Mouse (Mus musculus): ENCODE measurements around the gene Atp5mpl. TPM values are rescaled to one million over a fixed set of nuclear protein-coding genes. Genes with fewer than 3 reads are reported as not detected.
A peak's percentile ranks its signal among the peaks of the same experiment; 100 is the strongest.

The Atp5mpl gene
- polyA plus RNA-seq, 1 experiment from 2014 or later: 571 TPM

DNA sequence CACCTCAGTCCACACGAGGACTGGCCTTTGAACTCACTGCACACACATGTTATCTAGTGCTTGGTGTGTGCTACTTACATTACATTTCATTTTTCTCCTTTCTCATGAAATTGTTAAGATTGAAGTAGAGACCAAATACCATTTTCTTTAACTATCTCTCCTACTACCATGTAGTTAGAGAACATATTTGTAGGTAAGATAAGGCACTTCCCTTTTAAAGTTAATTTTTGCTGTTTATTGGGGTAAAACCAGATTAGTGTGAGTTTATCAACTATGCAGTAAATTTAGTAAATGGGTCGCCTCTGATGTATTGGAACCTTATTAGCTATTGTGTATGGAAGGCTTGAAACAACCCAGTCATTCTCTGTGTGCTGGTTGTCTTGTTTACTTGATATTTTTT lies 16.4 kb upstream of the Atp5mpl start:
- Histone ChIP-seq H3K9me3 (ENCODE audit: control insufficient read depth, low read length) (no peaks in the 10 kb centered on the region), H3K36me3 (ENCODE audit: control insufficient read depth, insufficient read depth) (no peaks in the 10 kb centered on the region), H3K9ac (replicated peaks; ENCODE audit: low read depth, low read length) (no peak overlapping the region), H3K4me3 (replicated peaks; ENCODE audit: low read length) (no peak overlapping the region), H3K27ac (ENCODE audit: low read length) (no peak overlapping the region), H3K27me3 (replicated peaks; ENCODE audit: control insufficient read depth, insufficient read depth, low read length) (no peaks in the 10 kb centered on the region), H3K4me1 (replicated peaks; ENCODE audit: control insufficient read depth, insufficient read depth, low read length) (no peaks in the 10 kb centered on the region), H3K4me2 (ENCODE audit: low read length) (no peak overlapping the region)
- no peak for ATAC-seq
- 68% methylated on average over 2 of the region's 2 CpGs for WGBS

- Histone ChIP-seq H3K4me2 (ENCODE audit: low read length) (no peak overlapping the region), H3K4me3 (replicated peaks; ENCODE audit: low read length) (no peak overlapping the region), H3K27me3 (replicated peaks; ENCODE audit: control insufficient read depth, insufficient read depth, low read length) (no peaks in the 10 kb centered on the region), H3K9ac (replicated peaks; ENCODE audit: low read depth, low read length) (no peak overlapping the region), H3K27ac (ENCODE audit: low read length) (no peak overlapping the region), H3K9me3 (ENCODE audit: control insufficient read depth, low read length) (no peaks in the 10 kb centered on the region), H3K4me1 (replicated peaks; ENCODE audit: control insufficient read depth, insufficient read depth, low read length) (peaks cover 9% of the 10 kb centered on the region), H3K36me3 (ENCODE audit: control insufficient read depth, insufficient read depth) (no peaks in the 10 kb centered on the region)
- WGBS: 70% methylated on average over 8 of the region's 8 CpGs
- no peak for ATAC-seq
Observed at GRCm38 (mm10) chr12:111981831-111982230, 15.1 kb upstream of the Atp5mpl start.

DNA sequence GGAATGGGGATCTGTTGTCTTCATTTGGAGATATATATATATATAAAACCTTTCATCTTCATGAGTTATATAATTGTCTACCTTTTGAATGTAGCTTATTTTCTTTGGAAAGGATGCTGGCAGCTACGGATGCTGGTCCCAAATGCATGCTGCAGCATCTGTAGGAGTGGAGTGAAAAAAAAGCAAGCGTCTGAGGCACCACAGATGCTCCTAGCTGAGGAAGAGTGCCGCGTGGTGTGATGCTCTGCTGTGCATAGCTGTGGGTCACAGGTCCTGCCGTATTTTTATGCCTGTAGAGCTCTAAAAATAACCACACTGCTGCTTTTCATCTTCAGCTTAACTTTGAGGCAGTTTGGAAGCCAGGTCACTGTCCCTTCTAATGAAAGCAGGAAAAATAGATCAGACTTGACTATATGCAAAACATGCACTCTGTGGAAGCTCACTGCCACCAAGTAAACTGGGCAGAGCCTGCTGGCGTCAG lies 14.2 kb upstream of the Atp5mpl start, which contains the start of gene Rd3l:
Gene Rd3l (minus strand): TSS at position 431 of the 481 bp plus-strand sequence.
- Histone ChIP-seq H3K36me3 (ENCODE audit: control insufficient read depth, insufficient read depth) (no peaks in the 10 kb centered on the region), H3K9ac (replicated peaks; ENCODE audit: low read depth, low read length) (no peak within 1 kb of the TSS), H3K9me3 (ENCODE audit: control insufficient read depth, low read length) (no peaks in the 10 kb centered on the region), H3K27me3 (replicated peaks; ENCODE audit: control insufficient read depth, insufficient read depth, low read length) (no peaks in the 10 kb centered on the region), H3K4me2 (ENCODE audit: low read length) (no peak within 1 kb of the TSS), H3K4me3 (replicated peaks; ENCODE audit: low read length) (no peak within 1 kb of the TSS), H3K4me1 (replicated peaks; ENCODE audit: control insufficient read depth, insufficient read depth, low read length) (peaks cover 13% of the 10 kb centered on the region), H3K27ac (ENCODE audit: low read length) (no peak within 1 kb of the TSS)
- 70% methylated on average over 6 of the region's 6 CpGs for WGBS
- ATAC-seq: no peak

- 78% methylated on average over 6 of the region's 6 CpGs for WGBS
- Histone ChIP-seq H3K4me1 (replicated peaks; ENCODE audit: control insufficient read depth, insufficient read depth, low read length) (peaks cover 13% of the 10 kb centered on the region), H3K4me2 (ENCODE audit: low read length) (no peak overlapping the region), H3K4me3 (replicated peaks; ENCODE audit: low read length) (no peak overlapping the region), H3K27ac (ENCODE audit: low read length) (no peak overlapping the region), H3K9ac (replicated peaks; ENCODE audit: low read depth, low read length) (no peak overlapping the region), H3K27me3 (replicated peaks; ENCODE audit: control insufficient read depth, insufficient read depth, low read length) (no peaks in the 10 kb centered on the region), H3K9me3 (ENCODE audit: control insufficient read depth, low read length) (no peaks in the 10 kb centered on the region), H3K36me3 (ENCODE audit: control insufficient read depth, insufficient read depth) (no peaks in the 10 kb centered on the region)
- no peak for ATAC-seq
Observed at GRCm38 (mm10) chr12:111978274-111978673, 11.5 kb upstream of the Atp5mpl start.

DNA sequence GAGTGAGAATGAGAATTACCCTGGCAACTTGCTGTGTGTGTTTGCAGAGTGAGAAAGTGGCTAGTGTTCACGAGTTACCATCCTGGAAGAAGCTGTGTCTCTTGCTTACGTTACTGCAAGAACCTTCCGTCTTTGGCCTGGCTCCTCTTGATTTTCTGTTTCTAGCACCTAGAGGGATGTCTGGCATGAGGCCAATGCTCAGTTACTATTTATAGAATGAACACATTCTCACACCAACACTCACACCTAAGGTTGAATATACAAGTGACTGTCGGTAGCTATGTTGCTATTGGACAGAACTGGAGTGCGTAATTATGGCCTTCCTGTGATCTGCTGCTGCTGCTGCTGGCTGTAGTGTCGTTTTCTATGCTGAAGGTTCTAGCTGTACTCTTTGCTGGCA lies 10.4 kb upstream of the Atp5mpl start:
- no peak; the same call in 1 of the 2 replicates for ATAC-seq
- H3K4me3 ChIP-seq (replicated peaks; ENCODE audit: low read length): no peak overlapping the region
- H3K27me3 ChIP-seq (replicated peaks; ENCODE audit: control insufficient read depth, insufficient read depth, low read length): no peaks in the 10 kb centered on the region
- H3K27ac ChIP-seq (ENCODE audit: low read length): 0 out of 2 replicates have a peak overlapping the region, but pooled peaks have one; percentile 24
- H3K9me3 ChIP-seq (ENCODE audit: control insufficient read depth, low read length): no peaks in the 10 kb centered on the region
- H3K9ac ChIP-seq (replicated peaks; ENCODE audit: low read depth, low read length): no peak overlapping the region
- 42% methylated on average over 6 of the region's 6 CpGs for WGBS
- no peaks in the 10 kb centered on the region for H3K36me3 ChIP-seq (ENCODE audit: control insufficient read depth, insufficient read depth)
- peaks cover 13% of the 10 kb centered on the region for H3K4me1 ChIP-seq (replicated peaks; ENCODE audit: control insufficient read depth, insufficient read depth, low read length)
- no peak overlapping the region for H3K4me2 ChIP-seq (ENCODE audit: low read length)

DNA sequence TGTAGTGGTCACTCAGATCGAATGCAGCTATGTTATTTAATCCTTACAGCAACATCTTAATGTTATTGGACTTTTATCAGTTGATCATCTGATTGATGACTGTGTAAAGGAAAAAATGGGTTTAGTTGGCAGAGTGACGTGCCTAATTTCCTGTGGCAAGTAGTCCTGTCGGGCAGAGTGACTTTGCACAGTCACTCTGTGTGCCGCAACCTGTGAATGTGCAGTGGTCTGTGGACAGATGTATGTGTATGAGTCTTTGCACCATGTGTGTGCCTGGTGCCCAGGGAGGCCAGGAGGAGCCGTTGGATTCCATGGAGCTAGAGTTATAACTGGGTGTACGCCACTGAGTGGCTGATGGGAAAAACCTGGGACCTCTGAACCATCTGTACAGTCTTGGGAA lies 7.8 kb upstream of the Atp5mpl start:
- Histone ChIP-seq H3K27me3 (replicated peaks; ENCODE audit: control insufficient read depth, insufficient read depth, low read length) (no peaks in the 10 kb centered on the region), H3K9me3 (ENCODE audit: control insufficient read depth, low read length) (no peaks in the 10 kb centered on the region), H3K4me2 (ENCODE audit: low read length) (no peak overlapping the region), H3K27ac (ENCODE audit: low read length) (no peak overlapping the region), H3K9ac (replicated peaks; ENCODE audit: low read depth, low read length) (no peak overlapping the region), H3K36me3 (ENCODE audit: control insufficient read depth, insufficient read depth) (no peaks in the 10 kb centered on the region), H3K4me3 (replicated peaks; ENCODE audit: low read length) (no peak overlapping the region), H3K4me1 (replicated peaks; ENCODE audit: control insufficient read depth, insufficient read depth, low read length) (peaks cover 13% of the 10 kb centered on the region)
- no peak for ATAC-seq
- 85% methylated on average over 6 of the region's 6 CpGs for WGBS

DNA sequence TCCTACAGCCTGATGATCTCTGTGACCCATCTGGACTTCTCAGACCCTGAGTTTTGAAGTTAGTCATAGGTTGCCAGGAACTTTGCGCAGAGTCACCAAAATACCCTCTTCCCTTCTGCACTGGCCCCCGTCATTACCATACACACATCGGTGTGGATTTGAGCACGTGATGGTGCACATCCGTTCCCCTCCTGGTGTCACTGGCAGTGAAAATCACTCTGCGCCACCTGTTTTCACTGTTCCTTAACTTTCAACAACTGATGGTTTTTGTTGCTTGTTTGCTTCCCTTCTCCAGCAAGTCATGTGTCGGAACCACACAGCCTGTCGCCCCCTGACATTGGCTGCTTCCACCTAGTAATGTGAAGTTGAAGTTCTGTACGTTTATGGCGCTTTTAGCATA lies 5.7 kb upstream of the Atp5mpl start:
- Histone ChIP-seq H3K4me3 (replicated peaks; ENCODE audit: low read length) (no peak overlapping the region), H3K9me3 (ENCODE audit: control insufficient read depth, low read length) (no peaks in the 10 kb centered on the region), H3K9ac (replicated peaks; ENCODE audit: low read depth, low read length) (no peak overlapping the region), H3K27ac (ENCODE audit: low read length) (no peak overlapping the region), H3K4me2 (ENCODE audit: low read length) (no peak overlapping the region), H3K4me1 (replicated peaks; ENCODE audit: control insufficient read depth, insufficient read depth, low read length) (peaks cover 10% of the 10 kb centered on the region), H3K36me3 (ENCODE audit: control insufficient read depth, insufficient read depth) (no peaks in the 10 kb centered on the region), H3K27me3 (replicated peaks; ENCODE audit: control insufficient read depth, insufficient read depth, low read length) (no peaks in the 10 kb centered on the region)
- no peak for ATAC-seq
- 89% methylated on average over 10 of the region's 10 CpGs for WGBS

DNA sequence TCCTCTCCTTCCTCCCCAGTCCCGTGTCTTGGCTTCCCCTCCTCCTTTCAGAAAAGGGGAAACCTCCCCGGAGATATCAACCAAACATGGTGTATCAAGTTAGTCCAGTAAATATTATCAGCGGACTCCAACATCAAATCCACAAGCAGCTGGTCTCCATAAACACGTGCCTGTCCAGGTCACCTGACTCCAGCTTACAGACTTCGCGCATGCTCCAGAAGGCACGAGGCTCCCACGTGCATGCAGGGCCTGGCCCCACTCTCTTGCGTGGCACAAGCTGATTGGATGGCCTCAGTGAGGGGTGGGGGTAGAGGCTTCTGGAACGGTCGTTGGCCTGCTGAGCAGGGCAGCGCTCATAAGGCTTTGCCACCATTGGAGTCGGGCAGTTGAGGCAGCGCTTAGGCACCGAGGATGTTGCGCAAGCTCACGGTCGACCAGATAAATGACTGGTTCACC lies 4.5 kb upstream of the Atp5mpl start, which contains the start of gene Tdrd9:
Gene Tdrd9 (plus strand): TSS at position 329 of the 456 bp plus-strand sequence.
- Histone ChIP-seq H3K27ac (ENCODE audit: low read length) (no peak within 1 kb of the TSS), H3K4me1 (replicated peaks; ENCODE audit: control insufficient read depth, insufficient read depth, low read length) (peaks cover under 1% of the 10 kb centered on the region), H3K9ac (replicated peaks; ENCODE audit: low read depth, low read length) (no peak within 1 kb of the TSS), H3K4me3 (replicated peaks; ENCODE audit: low read length) (no peak within 1 kb of the TSS), H3K4me2 (ENCODE audit: low read length) (no peak within 1 kb of the TSS), H3K36me3 (ENCODE audit: control insufficient read depth, insufficient read depth) (no peaks in the 10 kb centered on the region), H3K9me3 (ENCODE audit: control insufficient read depth, low read length) (no peaks in the 10 kb centered on the region), H3K27me3 (replicated peaks; ENCODE audit: control insufficient read depth, insufficient read depth, low read length) (no peaks in the 10 kb centered on the region)
- 88% methylated on average over 18 of the region's 18 CpGs for WGBS
- no peak for ATAC-seq

- Histone ChIP-seq H3K27me3 (replicated peaks; ENCODE audit: control insufficient read depth, insufficient read depth, low read length) (no peaks in the 10 kb centered on the region), H3K36me3 (ENCODE audit: control insufficient read depth, insufficient read depth) (no peaks in the 10 kb centered on the region), H3K9me3 (ENCODE audit: control insufficient read depth, low read length) (no peaks in the 10 kb centered on the region), H3K27ac (ENCODE audit: low read length) (no peak overlapping the region), H3K4me3 (replicated peaks; ENCODE audit: low read length) (no peak overlapping the region), H3K4me2 (ENCODE audit: low read length) (no peak overlapping the region), H3K9ac (replicated peaks; ENCODE audit: low read depth, low read length) (no peak overlapping the region), H3K4me1 (replicated peaks; ENCODE audit: control insufficient read depth, insufficient read depth, low read length) (peaks cover 12% of the 10 kb centered on the region)
- WGBS: 82% methylated on average over 4 of the region's 4 CpGs
- ATAC-seq: no peak
Observed at GRCm38 (mm10) chr12:111970085-111970484, 3.3 kb upstream of the Atp5mpl start.

- Histone ChIP-seq H3K4me3 (replicated peaks; ENCODE audit: low read length) (no peak overlapping the region), H3K9ac (replicated peaks; ENCODE audit: low read depth, low read length) (no peak overlapping the region), H3K27me3 (replicated peaks; ENCODE audit: control insufficient read depth, insufficient read depth, low read length) (no peaks in the 10 kb centered on the region), H3K4me1 (replicated peaks; ENCODE audit: control insufficient read depth, insufficient read depth, low read length) (peaks cover 12% of the 10 kb centered on the region), H3K27ac (ENCODE audit: low read length) (no peak overlapping the region), H3K9me3 (ENCODE audit: control insufficient read depth, low read length) (no peaks in the 10 kb centered on the region), H3K4me2 (ENCODE audit: low read length) (no peak overlapping the region), H3K36me3 (ENCODE audit: control insufficient read depth, insufficient read depth) (peaks cover 20% of the 10 kb centered on the region)
- 84% methylated on average over 5 of the region's 5 CpGs for WGBS
- no peak for ATAC-seq
Observed at GRCm38 (mm10) chr12:111963339-111963738, 3.4 kb downstream of the Atp5mpl start.
